Mouse (Mus musculus) olfactory bulb, adult 2 months (tissue): ENCODE results near the gene Samd1.

ENCODE experiments used
- CTCF ChIP-seq: fragments of 200-500 bp; IDR thresholded peaks from 2 replicates; pipeline ENCODE4 v1.5.1; 2012; ENCODE audit warnings: low read depth, mild to moderate bottlenecking, low read length, moderate library complexity; ENCODE audit not compliant: insufficient read depth
- POLR2A ChIP-seq: fragments of 200-500 bp; IDR thresholded peaks from 2 replicates; pipeline ENCODE4 v1.6.1; 2012; ENCODE audit warnings: mild to moderate bottlenecking, low read depth, low read length, moderate library complexity; ENCODE audit not compliant: insufficient read depth

DNA sequence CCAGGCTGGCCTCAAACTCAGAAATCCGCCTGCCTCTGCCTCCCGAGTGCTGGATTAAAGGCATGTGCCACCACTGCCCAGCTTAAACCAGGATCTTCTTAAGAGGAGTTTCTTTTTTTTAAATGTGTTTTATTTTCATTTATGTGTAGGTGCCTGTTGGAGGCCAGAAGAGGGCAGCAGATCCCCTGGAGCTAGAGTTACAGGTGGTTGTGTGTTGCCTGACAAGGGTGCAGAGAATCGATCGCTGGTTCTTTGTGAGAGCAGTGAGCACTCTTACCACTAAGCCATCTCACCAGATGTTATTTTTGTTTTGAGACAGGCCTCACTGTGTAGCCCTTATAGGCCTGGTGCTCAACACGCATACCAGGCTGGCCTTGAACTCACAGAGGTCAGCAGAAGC is 18.4 kb downstream of the Samd1 start:
- TF ChIP-seq POLR2A (no peak), CTCF (no peak)
